16 mouse cellular contexts compared by ENCODE assay signal in the genomic region with DNA sequence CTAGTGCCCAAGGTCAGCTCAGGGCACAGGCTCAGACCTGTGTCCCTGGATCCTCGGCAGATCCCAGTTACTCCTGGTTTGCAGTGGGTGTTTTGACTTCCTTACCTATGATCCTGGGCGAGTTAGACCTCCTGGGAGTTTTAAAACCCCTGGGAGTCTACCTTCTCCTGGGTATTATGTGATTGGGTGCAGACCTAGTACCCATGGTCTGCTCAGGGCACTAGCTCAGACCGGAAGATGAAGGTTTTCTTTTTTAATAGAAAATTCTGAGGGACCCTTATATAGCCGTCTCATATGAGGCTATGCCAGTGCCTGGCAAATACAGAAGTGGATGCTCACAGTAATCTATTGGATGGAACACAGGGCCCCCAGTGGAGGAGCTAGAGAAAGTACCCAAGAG.
"Had no signal": no experiment of that assay in that cellular context is flagged by ENCODE, and none has a peak within 500 bp of the region (broad histone marks: within the 10 kb centered on the region; RNA-seq: fewer than 3 reads in every experiment).

No protein-coding gene starts in this region.

- H3K9me3 ChIP-seq: neural tube, embryonic 13.5 days; neural tube, embryonic 15.5 days; stomach, embryonic 15.5 days had no signal

- DNase-seq: retina, postnatal 1 day; right cerebral cortex, adult 18-20 months; right cerebral cortex, postnatal 14 days; right cerebral cortex, postnatal 25 days; right cerebral cortex, postnatal 4 days; spleen, adult 18-20 months; thymus, adult 18-20 months; thymus, adult 2 months; thymus, postnatal 14 days; thymus, postnatal 25 days; thymus, postnatal 36 days; thymus, postnatal 4 days had no signal

- H3K9ac ChIP-seq: neural tube, embryonic 13.5 days; neural tube, embryonic 15.5 days; stomach, embryonic 15.5 days had no signal

- H3K4me1 ChIP-seq: neural tube, embryonic 13.5 days; neural tube, embryonic 15.5 days; stomach, embryonic 15.5 days had no signal

- H3K4me3 ChIP-seq: neural tube, embryonic 13.5 days; neural tube, embryonic 15.5 days; stomach, embryonic 15.5 days had no signal

- H3K4me2 ChIP-seq: neural tube, embryonic 13.5 days; neural tube, embryonic 15.5 days; stomach, embryonic 15.5 days had no signal

- H3K27ac ChIP-seq: neural tube, embryonic 13.5 days; neural tube, embryonic 15.5 days; stomach, embryonic 15.5 days; stomach, postnatal 0 days had no signal

- H3K27me3 ChIP-seq: neural tube, embryonic 13.5 days; neural tube, embryonic 15.5 days; stomach, embryonic 15.5 days had no signal
